Mouse (Mus musculus): Measurements from ENCODE around the gene Neo1. TPM values are rescaled to one million over a fixed set of nuclear protein-coding genes. Genes with fewer than 3 reads are reported as not detected.

Gene Neo1
- total RNA-seq, 1 experiment, result 35.7 TPM

- H3K9ac ChIP-seq (ENCODE audit: insufficient read depth, low read depth, low read length, poor library complexity, severe bottlenecking), result no peak overlapping the region
- H3K9me3 ChIP-seq (ENCODE audit: control insufficient read depth, insufficient read depth, low read depth, low read length), result no peaks in the 10 kb centered on the region
- H3K27ac ChIP-seq (ENCODE audit: insufficient read depth, low read depth, low read length, poor library complexity, severe bottlenecking), result no peak overlapping the region
- H3K4me1 ChIP-seq (ENCODE audit: control insufficient read depth in 2 of 2, insufficient read depth in 2 of 2, low read length in 2 of 2, poor library complexity in 1 of 2), result no peaks in the 10 kb centered on the region
- no peak for TF ChIP-seq CHD2 (IDR thresholded peaks at IDR 0.05; ENCODE audit: low read depth, low read length)
- no peak for TF ChIP-seq HCFC1 (IDR thresholded peaks at IDR 0.05; ENCODE audit: borderline replicate concordance, insufficient read depth, low read length)
- TF ChIP-seq MAFK (IDR thresholded peaks at IDR 0.05; ENCODE audit: insufficient read depth, low read depth, low read length), result no peak
- peak; percentile 67; the same call in 1 of the 2 replicates for TF ChIP-seq ZC3H11A (IDR thresholded peaks at IDR 0.05; ENCODE audit: borderline replicate concordance, low read depth, low read length)
- TF ChIP-seq ZNF384 (IDR thresholded peaks at IDR 0.05; ENCODE audit: low read depth, low read length), result no peak
- in situ Hi-C loops (cut with MboI; ENCODE audit: low sequenced_read_pairs in 2 of 2, unreplicated experiment in 2 of 2), result no loop called here
- H3K4me3 ChIP-seq (ENCODE audit: insufficient read depth in 1 of 2, low read depth in 1 of 2, low read length in 2 of 2, poor library complexity in 1 of 2, severe bottlenecking in 1 of 2), result no peak overlapping the region
- H3K36me3 ChIP-seq (ENCODE audit: control insufficient read depth, insufficient read depth, low read length, poor library complexity, severe bottlenecking), result peaks cover 7% of the 10 kb centered on the region
- DNase-seq (ENCODE audit: low read depth, low spot score), result peak; percentile 55
These were observed 162.5 kb downstream of the Neo1 start for GRCm38 (mm10) chr9:58873541-58874324.

DNA sequence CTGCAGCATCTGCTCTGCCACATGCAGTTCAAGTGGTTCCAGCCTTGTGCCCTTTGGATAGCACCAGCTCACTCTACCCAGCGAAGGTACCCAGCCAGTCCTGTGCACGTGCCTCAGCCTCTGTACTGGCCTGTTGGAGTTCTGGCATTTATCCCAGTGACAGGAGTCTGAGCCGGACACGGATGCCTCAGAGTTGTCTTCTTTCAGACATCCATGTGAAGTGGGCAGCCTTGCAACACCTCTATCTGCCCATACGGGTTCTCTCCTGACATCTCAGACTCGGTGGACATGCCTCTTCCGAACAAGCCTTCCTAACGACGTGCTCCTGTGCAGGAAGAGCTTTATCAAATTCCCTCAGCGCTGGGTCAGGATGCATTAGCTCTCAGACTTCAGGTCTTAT, 165.1 kb downstream of the Neo1 start:
- TF ChIP-seq MAFK (IDR thresholded peaks at IDR 0.05; ENCODE audit: insufficient read depth, low read depth, low read length) (no peak), ZNF384 (IDR thresholded peaks at IDR 0.05; ENCODE audit: low read depth, low read length) (no peak), CHD2 (IDR thresholded peaks at IDR 0.05; ENCODE audit: low read depth, low read length) (no peak), HCFC1 (IDR thresholded peaks at IDR 0.05; ENCODE audit: borderline replicate concordance, insufficient read depth, low read length) (no peak), ZC3H11A (IDR thresholded peaks at IDR 0.05; ENCODE audit: borderline replicate concordance, low read depth, low read length) (no peak)
- Histone ChIP-seq H3K4me1 (ENCODE audit: control insufficient read depth in 2 of 2, insufficient read depth in 2 of 2, low read length in 2 of 2, poor library complexity in 1 of 2) (no peaks in the 10 kb centered on the region), H3K36me3 (ENCODE audit: control insufficient read depth, insufficient read depth, low read length, poor library complexity, severe bottlenecking) (no peaks in the 10 kb centered on the region), H3K9ac (ENCODE audit: insufficient read depth, low read depth, low read length, poor library complexity, severe bottlenecking) (no peak overlapping the region), H3K27ac (ENCODE audit: insufficient read depth, low read depth, low read length, poor library complexity, severe bottlenecking) (no peak overlapping the region), H3K4me3 (ENCODE audit: insufficient read depth in 1 of 2, low read depth in 1 of 2, low read length in 2 of 2, poor library complexity in 1 of 2, severe bottlenecking in 1 of 2) (no peak overlapping the region), H3K9me3 (ENCODE audit: control insufficient read depth, insufficient read depth, low read depth, low read length) (no peaks in the 10 kb centered on the region)
- in situ Hi-C loops (cut with MboI; ENCODE audit: low sequenced_read_pairs in 2 of 2, unreplicated experiment in 2 of 2), result no loop called here
- no peak for DNase-seq (ENCODE audit: low read depth, low spot score)

DNA sequence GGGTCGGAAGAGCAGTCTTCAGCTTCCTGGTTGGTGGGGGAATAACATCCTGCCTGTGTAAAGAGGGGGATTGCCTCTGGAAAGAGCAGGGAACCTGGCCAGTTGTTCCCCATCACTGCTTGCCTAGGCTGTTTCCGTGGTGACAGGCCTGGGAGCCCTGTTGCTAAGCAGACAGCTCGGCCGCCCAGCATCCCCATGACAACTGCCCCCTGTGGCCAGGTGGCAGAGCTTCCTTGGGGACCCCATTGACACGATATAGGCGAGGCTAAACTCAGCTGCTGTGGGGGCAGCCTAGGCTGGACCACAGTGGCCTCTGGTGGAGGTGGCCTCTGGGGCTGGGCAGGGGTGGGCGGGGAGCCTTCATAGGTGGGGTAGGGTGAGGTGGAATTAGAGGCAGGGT, 172.4 kb downstream of the Neo1 start:
- TF ChIP-seq HCFC1 (IDR thresholded peaks at IDR 0.05; ENCODE audit: borderline replicate concordance, insufficient read depth, low read length), result no peak
- TF ChIP-seq MAFK (IDR thresholded peaks at IDR 0.05; ENCODE audit: insufficient read depth, low read depth, low read length), result no peak
- TF ChIP-seq CHD2 (IDR thresholded peaks at IDR 0.05; ENCODE audit: low read depth, low read length), result no peak
- no peak for TF ChIP-seq ZC3H11A (IDR thresholded peaks at IDR 0.05; ENCODE audit: borderline replicate concordance, low read depth, low read length)
- no peak for TF ChIP-seq ZNF384 (IDR thresholded peaks at IDR 0.05; ENCODE audit: low read depth, low read length)
- DNase-seq (ENCODE audit: low read depth, low spot score), result no peak
- Histone ChIP-seq H3K4me3 (ENCODE audit: insufficient read depth in 1 of 2, low read depth in 1 of 2, low read length in 2 of 2, poor library complexity in 1 of 2, severe bottlenecking in 1 of 2) (no peak overlapping the region), H3K9ac (ENCODE audit: insufficient read depth, low read depth, low read length, poor library complexity, severe bottlenecking) (no peak overlapping the region), H3K4me1 (ENCODE audit: control insufficient read depth in 2 of 2, insufficient read depth in 2 of 2, low read length in 2 of 2, poor library complexity in 1 of 2) (peaks cover 0 to 2% of the 10 kb centered on the region in 2 experiments; a peak in 1 of 4 replicates), H3K9me3 (ENCODE audit: control insufficient read depth, insufficient read depth, low read depth, low read length) (no peaks in the 10 kb centered on the region), H3K27ac (ENCODE audit: insufficient read depth, low read depth, low read length, poor library complexity, severe bottlenecking) (no peak overlapping the region), H3K36me3 (ENCODE audit: control insufficient read depth, insufficient read depth, low read length, poor library complexity, severe bottlenecking) (no peaks in the 10 kb centered on the region)
- in situ Hi-C loops (cut with MboI; ENCODE audit: low sequenced_read_pairs in 2 of 2, unreplicated experiment in 2 of 2), result no loop called here

DNA sequence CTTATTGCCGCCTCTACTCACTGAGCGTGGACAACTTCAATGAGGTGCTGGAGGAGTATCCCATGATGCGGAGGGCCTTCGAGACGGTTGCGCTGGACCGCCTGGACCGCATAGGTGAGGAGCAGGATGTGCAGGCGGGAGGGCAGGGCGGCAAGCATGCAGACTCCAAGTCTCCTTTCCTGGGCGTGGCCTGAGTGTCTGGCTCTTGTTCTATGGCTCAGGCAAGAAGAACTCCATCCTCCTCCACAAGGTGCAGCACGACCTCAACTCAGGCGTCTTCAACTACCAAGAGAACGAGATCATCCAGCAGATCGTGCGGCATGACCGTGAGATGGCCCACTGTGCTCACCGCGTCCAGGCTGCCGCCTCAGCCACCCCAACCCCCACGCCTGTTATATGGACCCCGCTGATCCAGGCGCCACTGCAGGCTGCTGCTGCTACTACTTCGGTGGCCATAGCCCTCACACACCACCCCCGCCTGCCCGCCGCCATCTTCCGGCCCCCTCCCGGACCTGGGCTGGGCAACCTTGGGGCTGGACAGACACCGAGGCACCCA, 177.1 kb downstream of the Neo1 start:
- no peaks in the 10 kb centered on the region for H3K36me3 ChIP-seq (ENCODE audit: control insufficient read depth, insufficient read depth, low read length, poor library complexity, severe bottlenecking)
- H3K4me3 ChIP-seq (ENCODE audit: insufficient read depth in 1 of 2, low read depth in 1 of 2, low read length in 2 of 2, poor library complexity in 1 of 2, severe bottlenecking in 1 of 2), result peak overlapping the region; percentile 60 to 62
- H3K4me1 ChIP-seq (ENCODE audit: control insufficient read depth in 2 of 2, insufficient read depth in 2 of 2, low read length in 2 of 2, poor library complexity in 1 of 2), result peaks cover 0 to 2% of the 10 kb centered on the region in 2 experiments; a peak in 1 of 4 replicates
- no peaks in the 10 kb centered on the region for H3K9me3 ChIP-seq (ENCODE audit: control insufficient read depth, insufficient read depth, low read depth, low read length)
- H3K27ac ChIP-seq (ENCODE audit: insufficient read depth, low read depth, low read length, poor library complexity, severe bottlenecking), result no peak overlapping the region
- TF ChIP-seq ZC3H11A (IDR thresholded peaks at IDR 0.05; ENCODE audit: borderline replicate concordance, low read depth, low read length) (no peak), CHD2 (IDR thresholded peaks at IDR 0.05; ENCODE audit: low read depth, low read length) (no peak), ZNF384 (IDR thresholded peaks at IDR 0.05; ENCODE audit: low read depth, low read length) (no peak), MAFK (IDR thresholded peaks at IDR 0.05; ENCODE audit: insufficient read depth, low read depth, low read length) (no peak), HCFC1 (IDR thresholded peaks at IDR 0.05; ENCODE audit: borderline replicate concordance, insufficient read depth, low read length) (no peak)
- DNase-seq (ENCODE audit: low read depth, low spot score), result no peak
- peak overlapping the region; percentile 29; the same call in 1 of the 2 replicates for H3K9ac ChIP-seq (ENCODE audit: insufficient read depth, low read depth, low read length, poor library complexity, severe bottlenecking)
- in situ Hi-C loops (cut with MboI; ENCODE audit: low sequenced_read_pairs in 2 of 2, unreplicated experiment in 2 of 2), result no loop called here

Measured in ES-E14 (cell line).